Mouse (Mus musculus): ENCODE measurements around the gene Zfp444. TPM values are rescaled to one million over a fixed set of nuclear protein-coding genes. Genes with fewer than 3 reads are reported as not detected.
A peak's percentile ranks its signal among the peaks of the same experiment; 100 is the strongest.
"Not testable (repeated sequence)": the region's sequence is repeated elsewhere in the genome, so short reads cannot be mapped to it uniquely, and the experiment has no call there.

The Zfp444 gene
- polyA plus RNA-seq, 1 experiment from 2014 or later: 30.6 TPM

DNA sequence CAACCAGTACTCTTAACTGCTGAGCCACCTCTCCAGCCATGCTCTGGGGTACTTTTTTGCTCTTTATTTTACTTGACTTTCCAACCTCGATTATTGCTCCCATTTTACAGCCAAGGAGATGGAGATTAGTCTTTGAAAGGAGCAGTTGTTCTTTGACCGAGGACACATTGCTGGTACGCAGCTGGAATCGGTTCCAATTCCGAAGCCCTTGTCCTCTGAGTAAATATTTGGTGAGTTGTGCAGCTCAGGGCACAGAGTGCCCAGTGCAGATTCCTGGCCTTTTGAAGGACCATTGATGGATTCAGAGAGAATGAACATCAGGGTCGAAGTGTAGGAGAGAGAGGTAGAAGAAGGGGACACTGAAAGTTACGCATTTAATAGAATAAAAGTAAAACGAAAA, 1.8 kb downstream of the Zfp444 start:
- ChIA-PET CTCF (interaction anchor here (1.2 to 7.3 kb wide), 4 partner anchors 11 to 47 kb away, joined by 3 to 47 read pairs (median 4); no protein-coding TSS in a partner anchor), POLR2A (interaction anchor here (0.7 kb wide), 1 partner anchor 1096 kb away, joined by 3 read pairs; no protein-coding TSS in a partner anchor)
- ATAC-seq (no peak), DNase-seq (ENCODE audit: low read depth, low spot score) (no peak)
- no peaks in the 10 kb centered on the region for H3K27me3 ChIP-seq
- no peak for TF ChIP-seq CTCF (IDR thresholded peaks at IDR 0.05)
- in situ Hi-C loops (cut with MboI; ENCODE audit: low pct_unique_long_range_greater_than_20kb): loop anchor here (5.0 to 25.0 kb wide), 2 partner anchors 47 to 1112 kb away; partner anchors contain the start of genes U2af2 and Zfp580

DNA sequence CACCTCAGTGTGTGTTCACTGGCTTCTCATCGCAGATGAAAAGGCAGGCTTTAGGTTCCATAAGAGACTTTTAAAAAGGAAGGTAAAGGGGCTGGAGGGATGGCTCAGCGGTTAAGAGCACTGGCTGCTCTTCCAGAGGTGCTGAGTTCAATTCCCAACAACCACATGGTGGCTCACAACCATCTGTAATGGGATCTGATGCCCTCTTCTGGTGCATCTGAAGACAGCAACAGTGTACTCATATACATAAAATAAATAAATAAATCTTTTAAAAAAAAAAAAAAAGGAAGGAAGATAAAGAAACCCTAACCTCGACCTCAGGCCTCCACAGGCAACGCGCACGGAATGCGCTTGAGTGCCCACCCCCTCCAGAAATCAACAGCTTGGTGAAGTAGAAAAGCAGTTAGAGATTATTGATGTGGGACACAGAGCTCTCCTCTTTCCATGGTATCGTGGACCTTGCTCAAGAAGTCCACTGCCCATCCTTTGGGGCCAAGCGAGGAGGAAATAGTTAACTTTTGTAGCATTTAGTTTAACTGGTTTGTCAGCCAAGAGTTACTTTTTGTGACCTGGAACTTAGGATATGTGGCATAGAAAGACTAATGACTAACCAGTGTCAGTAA, 2.5 kb downstream of the Zfp444 start:
- in situ Hi-C loops (cut with MboI; ENCODE audit: low pct_unique_long_range_greater_than_20kb): loop anchor here (5.0 to 25.0 kb wide), 2 partner anchors 47 to 1112 kb away; partner anchors contain the start of genes U2af2 and Zfp580
- H3K27me3 ChIP-seq; ATAC-seq; DNase-seq (ENCODE audit: low read depth, low spot score): not testable (repeated sequence)
- ChIA-PET POLR2A (interaction anchor here (0.7 kb wide), 1 partner anchor 20 kb away, joined by 3 read pairs; no protein-coding TSS in a partner anchor), CTCF (interaction anchor here (0.9 to 7.3 kb wide), 7 partner anchors 9 to 48 kb away, joined by 3 to 47 read pairs (median 4); no protein-coding TSS in a partner anchor)
- TF ChIP-seq CTCF (IDR thresholded peaks at IDR 0.05): peak; percentile 66

DNA sequence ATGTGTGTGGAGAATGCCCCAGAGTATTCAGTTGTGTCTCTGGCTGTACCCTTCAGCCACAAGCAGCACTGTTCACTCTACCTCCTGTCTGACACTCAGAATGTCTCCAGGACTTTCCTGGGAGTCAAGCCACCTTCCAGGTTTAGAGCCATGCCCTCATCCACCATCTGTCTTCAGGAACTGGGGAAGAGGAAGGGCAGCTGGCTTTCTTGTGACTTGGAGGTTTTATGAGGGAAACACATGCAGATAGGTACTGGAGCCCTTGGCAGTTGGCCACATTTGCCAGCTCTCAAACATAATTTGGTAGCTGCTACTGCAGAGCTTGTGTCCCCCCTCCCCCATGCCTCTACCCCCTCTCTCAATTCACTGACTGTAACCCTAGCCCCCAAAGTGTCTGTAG, 7.0 kb downstream of the Zfp444 start:
- no peak for DNase-seq (ENCODE audit: low read depth, low spot score)
- TF ChIP-seq CTCF (IDR thresholded peaks at IDR 0.05): no peak
- in situ Hi-C loops (cut with MboI; ENCODE audit: low pct_unique_long_range_greater_than_20kb): no loop called here
- no peak for ATAC-seq
- no peaks in the 10 kb centered on the region for H3K27me3 ChIP-seq
- POLR2A ChIA-PET: interaction anchor here (0.6 kb wide), 1 partner anchor 947 kb away, joined by 3 read pairs; no protein-coding TSS in a partner anchor
- CTCF ChIA-PET: no interaction called here

DNA sequence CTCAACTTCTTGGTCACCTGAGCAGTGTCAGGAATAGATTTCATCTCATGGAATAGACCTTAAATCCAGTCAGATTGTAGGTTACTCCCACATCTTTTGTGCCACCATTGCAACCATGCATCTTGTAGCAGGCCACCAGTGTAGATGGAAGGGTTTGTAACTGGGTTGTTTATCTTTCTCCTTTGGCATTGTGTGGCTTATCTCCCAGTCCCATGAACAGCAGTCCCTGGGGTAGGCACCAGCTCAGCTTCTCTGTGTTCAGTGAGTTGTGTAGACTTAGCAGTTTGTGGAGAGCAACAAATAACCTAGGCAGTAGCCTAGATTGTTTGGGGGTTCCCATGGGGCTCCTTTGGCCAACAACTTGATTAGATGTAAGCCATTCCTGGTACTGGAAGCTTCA, 10.9 kb downstream of the Zfp444 start:
- POLR2A ChIA-PET: no interaction called here
- no peak for TF ChIP-seq CTCF (IDR thresholded peaks at IDR 0.05)
- CTCF ChIA-PET: interaction anchor here (0.8 kb wide), 1 partner anchor 8 kb away, joined by 3 read pairs; no protein-coding TSS in a partner anchor
- H3K27me3 ChIP-seq: no peaks in the 10 kb centered on the region
- in situ Hi-C loops (cut with MboI; ENCODE audit: low pct_unique_long_range_greater_than_20kb): no loop called here
- DNase-seq (ENCODE audit: low read depth, low spot score) (no peak), ATAC-seq (no peak)

DNA sequence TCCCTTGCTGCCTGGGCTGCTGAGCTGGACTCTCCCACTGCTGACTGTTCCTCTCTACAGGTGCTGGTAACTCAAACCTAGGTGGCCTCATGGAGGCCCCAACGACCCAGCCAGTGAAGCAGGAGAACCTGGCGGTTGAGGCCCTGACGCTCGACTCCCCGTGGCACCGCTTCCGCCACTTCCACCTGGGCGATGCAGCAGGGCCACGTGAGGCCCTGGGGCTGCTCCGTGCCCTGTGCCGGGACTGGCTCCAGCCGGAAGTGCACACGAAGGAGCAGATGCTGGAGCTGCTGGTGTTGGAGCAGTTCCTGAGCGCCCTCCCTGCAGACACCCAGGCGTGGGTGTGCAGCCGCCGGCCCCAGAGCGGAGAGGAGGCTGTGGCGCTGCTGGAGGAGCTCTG, 11.8 kb downstream of the Zfp444 start:
- DNase-seq (ENCODE audit: low read depth, low spot score) (no peak), ATAC-seq (no peak)
- no peaks in the 10 kb centered on the region for H3K27me3 ChIP-seq
- in situ Hi-C loops (cut with MboI; ENCODE audit: low pct_unique_long_range_greater_than_20kb): no loop called here
- ChIA-PET CTCF (interaction anchor here (2.0 kb wide), 1 partner anchor 10 kb away, joined by 5 read pairs; no protein-coding TSS in a partner anchor), POLR2A (no interaction called here)
- TF ChIP-seq CTCF (IDR thresholded peaks at IDR 0.05): no peak

DNA sequence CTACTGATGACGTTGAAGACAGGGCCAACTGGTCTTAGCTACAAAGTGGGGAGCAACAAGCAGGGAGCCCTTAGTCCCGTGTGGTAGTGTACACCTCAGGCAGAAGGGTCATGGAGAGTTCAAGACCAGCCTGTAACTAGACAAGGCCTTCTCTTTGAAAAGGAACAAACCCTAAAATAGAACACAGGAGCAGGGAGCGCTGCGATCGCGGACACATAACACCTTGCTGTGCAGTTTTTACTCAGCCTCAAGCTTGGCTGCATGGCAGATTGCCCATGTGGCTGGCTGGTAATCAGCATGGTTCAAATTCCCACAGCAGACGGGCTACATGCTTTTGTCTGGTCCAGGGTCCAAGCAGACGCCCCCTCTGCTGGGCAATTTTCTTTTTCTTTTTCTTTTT, 12.5 kb downstream of the Zfp444 start:
- no peak for TF ChIP-seq CTCF (IDR thresholded peaks at IDR 0.05)
- POLR2A ChIA-PET: no interaction called here
- DNase-seq (ENCODE audit: low read depth, low spot score) (no peak), ATAC-seq (no peak)
- no peaks in the 10 kb centered on the region for H3K27me3 ChIP-seq
- in situ Hi-C loops (cut with MboI; ENCODE audit: low pct_unique_long_range_greater_than_20kb): no loop called here
- CTCF ChIA-PET: interaction anchor here (2.0 kb wide), 1 partner anchor 11 kb away, joined by 5 read pairs; no protein-coding TSS in a partner anchor

DNA sequence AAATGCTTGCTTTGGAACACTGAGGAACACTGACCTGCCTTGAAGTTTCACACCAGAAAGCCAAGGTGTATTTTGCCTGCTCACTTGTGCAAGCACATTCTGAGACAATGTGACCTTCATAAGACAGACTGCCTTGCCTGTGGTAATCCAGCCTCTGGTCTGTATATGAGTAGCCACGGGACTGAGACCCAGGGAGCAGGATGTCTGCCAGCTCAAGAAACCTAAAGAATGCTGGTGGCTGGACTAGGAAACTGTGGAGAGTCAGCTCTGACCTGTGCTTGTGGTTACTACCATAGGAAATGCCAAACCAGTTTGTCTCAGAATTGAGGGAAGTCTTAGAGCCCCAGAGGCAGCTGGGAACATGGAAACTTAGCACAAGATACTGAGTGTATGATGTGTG, 13.4 kb downstream of the Zfp444 start:
- POLR2A ChIA-PET: no interaction called here
- no peak for DNase-seq (ENCODE audit: low read depth, low spot score)
- no peak for TF ChIP-seq CTCF (IDR thresholded peaks at IDR 0.05)
- ATAC-seq: peak; percentile 29
- in situ Hi-C loops (cut with MboI; ENCODE audit: low pct_unique_long_range_greater_than_20kb): no loop called here
- no peaks in the 10 kb centered on the region for H3K27me3 ChIP-seq
- CTCF ChIA-PET: interaction anchor here (1.1 to 2.0 kb wide), 3 partner anchors 8 to 58 kb away, joined by 3 to 9 read pairs (median 5); no protein-coding TSS in a partner anchor

DNA sequence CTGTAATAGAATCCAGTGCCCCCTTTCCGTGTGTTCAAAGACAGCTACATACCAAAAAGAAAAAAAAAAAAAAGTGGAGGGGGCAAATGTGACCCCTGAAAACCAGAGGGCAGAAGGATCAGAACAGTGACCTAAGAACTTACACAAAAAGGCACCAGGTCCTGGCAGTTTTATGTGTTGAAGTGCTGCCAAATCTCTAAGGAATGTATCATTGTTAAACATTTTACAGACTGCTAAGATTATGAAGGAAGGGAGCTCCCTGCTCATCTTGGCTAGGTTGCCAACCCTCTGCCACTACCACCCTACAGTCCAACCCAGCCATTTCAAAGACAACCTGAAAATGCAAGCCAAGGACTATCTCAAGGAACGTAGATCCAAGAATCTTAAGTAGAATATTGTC, 14.2 kb downstream of the Zfp444 start:
- ATAC-seq (no peak), DNase-seq (ENCODE audit: low read depth, low spot score) (no peak)
- CTCF ChIA-PET: interaction anchor here (1.1 to 1.9 kb wide), 3 partner anchors 8 to 59 kb away, joined by 3 to 9 read pairs (median 5); partner anchors contain the start of gene Galp

DNA sequence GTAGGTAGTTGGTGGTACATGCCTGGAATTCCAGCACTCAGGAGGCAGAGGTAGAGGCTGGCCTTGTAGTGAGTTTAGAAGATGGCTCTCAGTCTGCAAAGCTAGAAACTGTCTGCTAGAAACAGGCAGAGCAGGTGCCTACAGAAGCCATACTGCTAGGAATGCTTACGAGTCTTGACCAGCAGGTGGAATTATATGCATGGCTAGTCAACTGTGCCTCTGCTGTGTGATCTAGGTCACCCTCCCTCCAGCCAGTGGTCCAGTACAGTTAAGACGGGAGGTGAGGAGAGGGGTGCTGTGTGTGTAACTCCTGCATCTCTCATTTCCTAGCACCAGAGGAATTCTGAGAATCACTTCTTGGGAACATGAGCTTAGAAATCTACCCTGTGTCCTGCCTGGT, 14.7 kb downstream of the Zfp444 start:
- DNase-seq (ENCODE audit: low read depth, low spot score) (no peak), ATAC-seq (no peak)
- ChIA-PET POLR2A (no interaction called here), CTCF (interaction anchor here (1.0 to 1.9 kb wide), 3 partner anchors 10 to 60 kb away, joined by 4 to 9 read pairs (median 5); partner anchors contain the start of gene Galp)
- in situ Hi-C loops (cut with MboI; ENCODE audit: low pct_unique_long_range_greater_than_20kb): no loop called here
- H3K27me3 ChIP-seq: no peaks in the 10 kb centered on the region
- TF ChIP-seq CTCF (IDR thresholded peaks at IDR 0.05): no peak

More for the DNA sequence above, 14.2 kb downstream of the Zfp444 start:
- POLR2A ChIA-PET: no interaction called here
- in situ Hi-C loops (cut with MboI; ENCODE audit: low pct_unique_long_range_greater_than_20kb): no loop called here
- TF ChIP-seq CTCF (IDR thresholded peaks at IDR 0.05): no peak
- H3K27me3 ChIP-seq: no peaks in the 10 kb centered on the region

DNA sequence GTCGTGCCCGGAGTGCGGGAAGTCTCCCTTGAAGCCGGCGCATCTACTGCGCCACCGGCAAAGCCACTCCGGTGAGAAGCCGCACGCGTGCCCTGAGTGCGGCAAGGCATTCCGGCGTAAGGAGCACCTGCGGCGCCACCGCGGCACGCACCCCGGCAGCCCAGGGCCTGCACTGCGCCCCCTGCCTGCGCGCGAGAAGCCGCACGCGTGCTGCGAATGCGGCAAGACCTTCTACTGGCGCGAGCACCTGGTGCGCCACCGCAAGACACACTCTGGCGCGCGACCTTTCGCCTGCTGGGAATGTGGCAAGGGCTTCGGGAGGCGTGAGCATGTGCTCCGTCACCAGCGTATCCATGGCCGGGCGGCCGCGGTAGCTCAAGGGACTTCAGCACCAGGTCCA, 17.5 kb downstream of the Zfp444 start:
- ChIA-PET POLR2A (no interaction called here), CTCF (interaction anchor here (0.8 to 5.3 kb wide), 3 partner anchors 8 to 93 kb away, joined by 3 to 62 read pairs (median 3); no protein-coding TSS in a partner anchor)
- no peak for TF ChIP-seq CTCF (IDR thresholded peaks at IDR 0.05)
- no peaks in the 10 kb centered on the region for H3K27me3 ChIP-seq
- ATAC-seq: no peak
- no peak for DNase-seq (ENCODE audit: low read depth, low spot score)
- in situ Hi-C loops (cut with MboI; ENCODE audit: low pct_unique_long_range_greater_than_20kb): no loop called here

DNA sequence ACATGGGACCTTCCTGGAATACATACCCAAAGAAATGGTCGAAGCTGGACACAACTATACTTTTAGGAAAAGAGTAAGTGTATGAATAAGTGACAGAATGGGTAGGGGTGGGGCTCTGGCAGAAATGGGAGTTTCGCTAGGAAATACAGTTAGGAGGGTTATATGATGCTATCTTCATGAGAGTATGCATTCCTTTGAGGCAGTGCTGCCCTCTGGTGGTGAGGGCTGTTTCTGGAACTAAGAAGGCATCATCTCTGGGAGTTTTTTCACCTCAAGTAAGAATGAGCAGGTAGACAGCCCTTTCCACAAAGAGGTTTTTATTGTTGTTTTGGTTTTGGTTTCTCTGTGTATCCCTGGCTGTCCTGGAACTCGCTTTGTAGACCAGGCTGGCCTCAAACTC, 19.4 kb downstream of the Zfp444 start:
- peak; percentile 79 for TF ChIP-seq CTCF (IDR thresholded peaks at IDR 0.05)
- in situ Hi-C loops (cut with MboI; ENCODE audit: low pct_unique_long_range_greater_than_20kb): no loop called here
- DNase-seq (ENCODE audit: low read depth, low spot score): no peak
- H3K27me3 ChIP-seq: peaks cover 3% of the 10 kb centered on the region
- ATAC-seq: peak; percentile 27
- CTCF ChIA-PET: interaction anchor here (1.4 to 5.3 kb wide), 2 partner anchors 47 to 66 kb away, joined by 3 to 62 read pairs; no protein-coding TSS in a partner anchor
- POLR2A ChIA-PET: no interaction called here

Measured in Patski (cell line).